Mouse (Mus musculus) adrenal gland, postnatal 14 days (tissue): ENCODE data around the gene Prss42. TPM values are rescaled to one million over a fixed set of nuclear protein-coding genes. Genes with fewer than 3 reads are reported as not detected.

Experiments used
- DNase-seq: peaks from one replicate; pipeline ENCODE4 v3.0.0; 2021; ENCODE audit warnings: mixed read lengths
- long read RNA-seq, 2 experiments: library from polyadenylated mRNA; stranded (forward); transcript quantifications; one replicate each; pipeline ENCODE4 v2.0.0; 2021
- total RNA-seq: library from RNA; stranded (reverse); gene quantifications from 2 replicates; pipeline ENCODE4 v1.2.3, GENCODE M21; 2021

Prss42 gene
- not detected in 2 replicates for total RNA-seq
- long read RNA-seq, experiment 1, result 0 reads
- long read RNA-seq, experiment 2, result 0 reads

DNA sequence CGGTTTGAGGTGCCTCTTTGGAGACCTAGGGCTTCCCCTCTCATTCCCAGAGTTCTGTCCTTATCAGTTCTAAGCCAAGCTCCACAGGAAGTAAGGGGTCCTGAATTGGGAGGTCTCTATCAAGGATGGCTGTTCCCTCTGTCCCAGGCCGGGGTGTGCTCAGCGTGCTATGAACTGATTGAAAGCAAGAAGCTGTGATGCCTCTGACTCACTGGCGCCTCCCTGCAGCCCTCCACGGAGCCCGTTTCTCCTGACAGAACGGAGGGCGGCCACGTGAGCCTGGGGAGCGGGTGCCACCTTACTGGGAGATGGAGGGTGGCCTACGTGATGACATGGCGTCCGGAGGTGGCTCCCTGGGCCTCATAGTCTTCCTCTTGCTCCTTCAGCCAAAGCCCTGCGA, at the start of gene Prss42:
Prss42 (plus strand) TSS at position 301 of the 400 bp plus-strand sequence.
- no peak for DNase-seq

- DNase-seq, result no peak
These were observed 49.5 kb upstream of the Prss42 start for GRCm38 (mm10) chr9:110748451-110748850.

DNA sequence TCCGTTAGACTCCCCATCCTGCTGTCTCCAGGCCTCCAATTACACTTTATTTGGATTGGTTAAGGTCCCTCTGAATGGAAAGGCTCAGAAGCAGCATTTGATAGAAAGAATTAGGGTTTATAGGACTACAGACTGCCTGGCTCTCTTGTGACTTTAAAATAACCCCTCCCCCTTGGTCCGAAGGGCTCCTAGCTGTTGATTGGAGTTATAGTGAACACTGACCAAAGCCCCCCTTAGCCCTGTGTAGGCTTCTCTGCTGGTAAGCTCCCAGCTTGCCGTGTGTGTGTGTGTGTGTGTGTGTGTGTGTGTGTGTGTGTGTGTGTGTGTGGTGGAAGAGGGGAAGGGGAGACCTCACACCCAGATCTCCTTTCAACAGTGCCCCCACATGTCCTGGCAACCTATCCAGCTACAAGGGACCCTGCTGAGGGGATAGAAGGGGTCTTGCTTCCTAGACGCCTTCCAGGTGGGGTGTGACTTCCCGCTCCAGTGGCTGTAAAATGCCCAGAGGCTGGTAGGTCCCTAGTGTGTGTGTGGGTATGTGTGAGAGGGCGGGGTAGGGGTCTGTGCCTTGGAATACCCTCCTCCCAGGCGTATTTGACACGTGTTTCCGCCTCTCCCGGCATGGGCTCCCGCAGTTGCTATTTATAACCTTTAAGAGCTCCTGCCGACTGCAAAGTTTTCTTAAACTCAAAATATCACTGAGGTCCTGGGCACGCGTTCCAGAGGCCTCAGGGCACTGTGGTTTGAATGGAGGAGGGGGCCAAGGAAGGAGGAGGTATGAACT, 47.4 kb upstream of the Prss42 start:
- DNase-seq, result no peak

DNA sequence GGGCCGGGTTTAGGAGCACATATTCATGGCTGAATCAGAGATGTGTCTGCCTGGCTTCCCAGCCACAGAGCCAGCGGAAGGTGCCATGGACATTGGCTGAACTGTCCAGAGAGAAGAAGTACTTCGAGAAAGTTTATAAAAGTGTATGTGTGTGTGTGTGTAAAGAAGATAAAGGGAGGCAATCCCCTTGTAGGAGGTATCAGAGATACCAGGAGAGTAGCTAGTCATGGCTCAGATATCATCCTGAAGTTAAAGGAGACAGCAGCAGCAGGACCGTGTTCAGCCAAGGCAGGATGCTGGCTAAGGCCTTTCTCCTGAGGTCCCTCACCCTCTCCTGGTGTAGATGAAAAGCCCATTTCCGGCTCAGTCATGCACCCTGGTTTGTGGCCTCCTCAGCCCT, 46.6 kb upstream of the Prss42 start:
- DNase-seq, result no peak

GRCm38 (mm10) chr9:110752917-110753435, 45.0 kb upstream of the Prss42 start:
- no peak for DNase-seq

GRCm38 (mm10) chr9:110753773-110754172, 44.2 kb upstream of the Prss42 start:
- DNase-seq, result no peak

DNA sequence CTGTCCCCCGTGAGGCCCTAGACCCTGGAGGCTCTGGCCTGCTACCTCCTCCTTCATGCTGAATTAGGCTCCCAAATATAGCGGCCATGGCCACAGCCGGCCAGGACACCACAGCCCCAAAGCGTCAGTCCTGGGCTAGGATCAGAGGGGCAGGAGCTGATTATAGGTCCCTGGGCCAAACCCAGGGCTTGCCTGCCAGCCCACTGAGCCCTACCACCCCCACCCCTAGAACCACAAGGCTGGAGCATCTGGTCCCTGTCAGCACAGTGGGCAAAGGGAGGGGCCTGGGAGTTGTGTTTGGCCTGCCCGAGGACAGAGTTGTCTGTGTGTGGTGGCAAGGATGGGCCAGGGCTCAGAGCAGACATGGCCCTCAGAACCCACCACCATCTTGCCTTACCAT, 40.1 kb upstream of the Prss42 start:
- DNase-seq, result no peak

DNA sequence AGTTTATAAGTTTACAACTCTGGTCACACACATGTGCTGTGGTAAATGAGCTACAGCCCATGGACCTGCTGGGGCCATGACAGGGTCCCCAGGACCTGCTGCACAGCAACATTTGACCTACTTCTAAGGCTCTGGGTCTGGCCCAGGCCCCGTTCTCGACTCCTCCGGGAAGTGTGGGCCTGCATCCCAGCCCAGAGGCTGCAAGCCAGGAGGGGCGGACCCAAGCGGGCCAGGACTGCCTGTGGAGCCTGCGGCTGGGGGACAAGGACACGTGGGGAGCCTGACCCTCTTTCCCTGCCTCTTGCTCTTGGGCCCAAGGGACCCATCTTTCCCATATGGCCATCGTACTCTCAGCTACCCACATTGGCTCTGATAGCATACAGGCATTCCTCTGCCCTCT, 39.4 kb upstream of the Prss42 start:
- DNase-seq, result peak; percentile 78

- DNase-seq, result peak; percentile 78
These were observed 38.7 kb upstream of the Prss42 start for GRCm38 (mm10) chr9:110759265-110759664.

- no peak for DNase-seq
These were observed 37.1 kb upstream of the Prss42 start for GRCm38 (mm10) chr9:110760886-110761285.

GRCm38 (mm10) chr9:110762763-110763162, 35.2 kb upstream of the Prss42 start:
- no peak for DNase-seq

DNA sequence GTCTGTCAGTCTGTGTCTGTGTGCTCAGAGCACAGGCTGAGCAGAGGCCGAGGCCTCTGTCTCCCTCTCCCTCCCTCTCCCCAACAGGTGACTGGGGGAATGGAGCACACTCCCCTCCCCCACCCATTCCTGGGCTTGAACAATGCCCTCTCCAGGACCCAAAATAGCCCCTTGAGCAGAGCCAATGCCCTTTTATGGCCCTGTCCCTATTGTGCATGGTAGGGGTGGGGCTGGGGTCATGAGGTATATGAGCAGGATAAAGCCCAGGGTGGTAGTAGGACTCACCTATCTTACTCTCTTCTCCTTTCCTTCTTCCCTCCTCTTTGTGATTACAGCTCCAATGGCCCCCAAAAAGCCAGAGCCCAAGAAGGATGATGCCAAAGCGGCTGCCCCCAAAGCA, 34.6 kb upstream of the Prss42 start:
- DNase-seq, result no peak

DNA sequence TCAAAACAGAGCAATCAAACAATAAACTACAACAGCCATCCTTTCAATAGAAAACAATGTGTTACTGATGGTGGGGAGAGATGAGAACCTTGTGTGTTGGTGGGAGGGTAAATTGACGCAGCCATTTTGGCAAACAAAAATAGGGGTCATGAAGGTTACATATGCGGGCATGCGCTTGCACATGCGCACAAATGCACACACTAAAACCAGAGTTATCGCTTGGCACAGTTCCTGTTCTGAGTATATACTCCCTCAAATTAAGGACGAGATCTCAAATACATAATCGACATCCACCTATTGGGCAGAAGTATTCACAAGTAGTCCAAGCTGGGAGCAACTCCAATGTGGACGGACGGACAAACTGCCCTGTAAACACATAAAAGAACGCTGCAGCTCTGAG, 25.6 kb upstream of the Prss42 start:
- DNase-seq, result no peak

DNA sequence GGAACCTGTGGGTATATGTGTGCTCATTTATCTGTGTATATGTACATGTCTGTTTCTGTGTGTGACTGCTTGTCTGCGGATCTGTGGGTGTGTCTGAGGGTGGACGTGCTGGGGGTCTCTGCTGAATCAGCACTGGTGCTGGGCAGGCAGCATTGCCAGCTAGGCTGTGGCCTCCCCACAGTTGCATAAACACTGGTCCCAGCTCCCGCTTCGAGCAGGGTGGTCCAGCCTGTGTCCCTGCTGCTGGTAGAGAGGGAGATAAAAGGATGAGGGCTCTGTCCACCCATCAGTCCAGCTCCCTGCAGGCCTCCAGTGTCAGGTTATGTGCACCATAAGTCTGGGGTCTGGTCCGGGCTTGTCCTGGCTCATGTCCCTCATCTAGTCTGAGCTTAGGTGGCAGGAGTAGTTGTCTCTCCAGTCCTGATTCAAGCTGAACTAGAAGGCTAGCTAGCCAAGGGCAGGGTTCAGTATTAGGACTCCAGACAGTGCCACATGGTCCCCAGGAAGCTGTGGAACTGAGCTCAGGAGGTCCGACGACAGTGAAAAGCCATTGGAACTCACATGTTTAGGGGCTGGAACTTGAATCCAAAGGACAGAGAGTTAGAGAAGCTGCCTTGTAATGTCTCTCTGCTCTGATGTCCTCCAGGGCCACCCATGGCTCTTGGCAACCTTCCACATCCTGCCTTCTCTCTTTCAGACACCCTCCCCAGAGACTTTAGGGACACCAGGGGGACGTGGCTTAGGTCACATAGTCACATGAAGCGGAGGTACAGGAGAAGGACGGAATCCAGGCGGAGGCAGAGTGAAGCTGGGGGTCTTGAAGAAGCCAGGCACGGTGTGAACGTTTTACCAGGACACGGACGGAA, 23.3 kb upstream of the Prss42 start:
- DNase-seq, result no peak

GRCm38 (mm10) chr9:110775269-110776022, 22.5 kb upstream of the Prss42 start:
- no peak for DNase-seq

GRCm38 (mm10) chr9:110778100-110778499, 19.9 kb upstream of the Prss42 start:
- DNase-seq, result no peak

DNA sequence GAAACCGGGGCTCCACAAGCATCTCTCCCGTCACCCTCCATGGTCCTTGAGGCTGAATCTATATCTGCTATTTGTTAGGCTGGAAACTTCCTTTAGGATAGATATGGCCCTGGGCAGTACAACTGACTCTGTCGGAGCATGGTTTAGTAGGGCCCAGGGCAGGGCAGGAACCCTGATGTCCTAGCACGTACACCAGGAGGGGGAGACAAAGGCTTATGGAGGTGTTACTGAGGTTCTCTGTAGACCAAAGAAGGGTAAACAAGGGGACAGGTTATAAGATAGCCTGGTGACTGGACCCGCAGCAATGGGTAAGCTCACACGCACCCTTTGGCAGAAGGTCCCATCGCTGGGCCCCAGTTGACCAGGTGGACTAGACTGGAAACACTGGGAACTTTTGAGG, 19.4 kb upstream of the Prss42 start:
- DNase-seq, result no peak

GRCm38 (mm10) chr9:110779242-110779913, 18.6 kb upstream of the Prss42 start:
- peak; percentile 31 for DNase-seq

DNA sequence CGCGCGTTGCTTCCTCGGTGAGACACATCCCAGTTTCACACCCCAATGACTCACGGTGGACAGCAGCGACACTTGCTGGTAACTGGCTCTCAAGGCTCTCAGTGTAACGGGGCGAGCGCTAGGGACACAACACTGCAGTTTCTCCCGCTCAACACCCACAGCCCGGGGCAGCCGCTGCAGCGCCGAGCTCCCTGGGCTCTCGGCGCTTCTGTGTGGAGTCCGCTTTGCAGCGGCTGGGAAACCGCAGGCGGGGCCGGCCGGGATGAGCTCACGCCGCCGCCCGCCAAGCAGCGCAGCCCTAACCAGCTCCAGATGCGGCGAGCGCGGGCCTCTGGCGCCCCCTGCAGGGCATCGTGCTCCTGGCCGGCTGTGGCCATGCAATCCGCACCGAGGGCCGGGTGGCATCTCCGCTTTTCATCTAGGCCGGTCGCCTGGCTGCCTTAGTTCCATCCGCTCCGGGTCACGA, 16.7 kb upstream of the Prss42 start:
- peak; percentile 98 for DNase-seq

DNA sequence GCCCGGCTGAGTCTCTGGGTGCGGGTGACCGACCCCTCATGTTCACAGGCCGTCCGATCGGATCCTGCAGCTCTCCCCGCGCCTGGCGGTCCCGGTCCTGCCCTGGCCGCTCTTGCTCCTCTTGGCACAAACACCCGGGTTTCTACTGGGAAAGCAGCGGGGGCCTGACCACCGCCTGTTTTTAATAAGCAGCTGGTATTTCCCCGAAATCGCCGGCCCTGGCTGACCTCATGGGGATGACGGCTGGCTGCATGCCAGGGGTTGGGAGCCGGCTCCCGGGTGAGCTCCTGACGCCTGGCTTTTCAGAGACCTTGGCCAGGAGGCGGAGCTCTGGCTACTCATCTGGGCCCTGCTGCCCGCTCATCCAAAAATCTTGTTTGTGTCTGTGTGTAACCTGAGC, 16.2 kb upstream of the Prss42 start:
- peak; percentile 94 for DNase-seq

GRCm38 (mm10) chr9:110783611-110784010, 14.4 kb upstream of the Prss42 start:
- DNase-seq, result no peak

GRCm38 (mm10) chr9:110788169-110788568, 9.8 kb upstream of the Prss42 start:
- no peak for DNase-seq
